Mouse (Mus musculus) adrenal gland, postnatal 25 days (tissue): ENCODE data around the gene Elovl3. TPM values are rescaled to one million over a fixed set of nuclear protein-coding genes. Genes with fewer than 3 reads are reported as not detected.
"Not testable (repeated sequence)": the region's sequence is repeated elsewhere in the genome, so short reads cannot be mapped to it uniquely, and the experiment has no call there.

Experiments used
- DNase-seq: peaks from one replicate; pipeline ENCODE4 v3.0.0; 2021; ENCODE audit warnings: mixed read lengths
- total RNA-seq: library from RNA; stranded (reverse); gene quantifications from 2 replicates; pipeline ENCODE4 v1.2.3, GENCODE M21; 2021

The Elovl3 gene
- total RNA-seq, 1 experiment from 2014 or later = 4.7 TPM

DNA sequence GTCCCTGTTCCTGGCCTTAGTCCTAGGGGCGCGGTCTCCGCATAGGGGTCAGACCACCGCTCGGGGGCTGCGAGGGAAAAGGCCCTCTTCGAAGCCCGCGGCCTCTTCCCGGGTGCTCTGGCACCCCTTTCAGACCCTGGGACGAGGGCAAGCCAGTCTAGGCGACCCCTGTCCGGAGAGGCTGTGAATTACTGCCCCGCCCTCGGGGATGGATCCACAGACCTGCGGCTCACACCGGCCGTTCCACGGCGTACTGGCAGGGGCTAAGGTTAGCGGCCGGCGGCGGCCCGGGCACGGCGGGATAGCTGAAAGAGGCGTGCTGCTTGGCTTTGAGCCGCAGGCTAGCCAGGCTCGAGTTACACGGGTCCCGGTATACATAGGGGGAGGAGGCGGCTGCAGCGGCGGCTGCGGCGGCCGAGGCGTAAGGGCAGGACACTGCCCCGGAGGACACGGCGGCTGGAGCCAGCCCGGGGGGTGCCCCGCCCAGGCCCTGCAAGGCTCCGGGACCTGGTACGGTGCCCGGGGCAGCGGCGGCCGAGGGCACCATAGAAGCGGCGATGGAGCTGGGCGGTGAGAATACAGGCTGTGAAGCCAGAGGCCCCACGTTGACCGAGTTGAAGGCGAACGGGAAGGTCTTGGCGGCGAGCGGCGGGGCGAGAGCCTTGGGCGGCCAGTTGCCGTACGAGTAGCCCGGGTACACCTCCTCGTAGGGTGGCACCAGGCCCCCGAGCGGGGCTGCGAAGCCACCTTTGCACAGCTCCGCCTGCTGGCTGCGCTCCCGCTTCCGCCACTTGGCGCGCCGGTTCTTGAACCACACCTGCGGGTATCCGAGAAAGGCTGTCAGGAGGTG, 4.3 kb downstream of the Elovl3 start:
- DNase-seq = peak; percentile 54

DNA sequence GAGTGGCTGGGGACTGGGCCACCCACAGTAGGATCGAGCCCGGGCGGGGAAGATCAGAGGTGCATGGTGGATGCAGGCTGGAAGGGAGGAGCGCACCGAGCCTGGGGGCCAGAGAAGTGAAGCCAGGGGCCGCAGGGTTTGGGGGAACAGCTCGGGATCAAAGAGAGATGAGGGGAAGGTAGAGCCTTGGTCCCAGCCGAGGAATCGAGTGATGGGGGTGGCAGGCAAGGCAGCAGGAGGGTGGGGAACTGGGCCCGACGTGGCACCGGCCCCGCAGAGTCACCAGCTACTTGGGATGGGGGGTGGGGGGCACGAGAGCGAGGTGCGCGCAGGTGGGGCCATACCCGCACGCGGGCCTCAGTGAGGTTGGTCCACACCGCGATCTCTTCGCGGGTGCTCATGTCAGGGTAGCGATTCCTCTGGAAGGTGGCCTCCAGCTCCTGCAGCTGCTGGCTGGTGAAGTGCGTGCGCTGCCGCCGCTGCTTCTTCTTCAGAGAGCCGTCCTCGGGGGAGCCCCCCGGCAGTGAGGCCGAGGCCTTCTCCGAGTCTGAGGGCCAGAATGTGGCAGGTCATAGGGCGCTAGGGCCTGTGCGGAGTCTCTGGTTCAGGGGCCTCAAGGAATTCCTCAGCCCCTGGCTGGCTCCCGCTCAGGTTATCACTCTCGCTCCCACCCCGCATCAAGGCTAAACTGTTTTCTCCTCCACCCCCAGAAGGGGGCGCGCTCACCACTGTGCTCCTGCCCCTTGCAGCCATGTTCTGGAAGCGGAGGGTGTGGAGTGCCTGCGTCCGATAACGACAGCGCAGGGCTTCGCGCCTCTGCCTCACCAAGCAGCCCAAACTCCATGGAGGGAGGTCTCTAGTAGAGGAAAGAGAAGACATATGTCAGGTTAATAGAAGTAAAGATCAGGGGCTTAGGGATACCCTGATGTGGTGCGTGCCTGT, 5.2 kb downstream of the Elovl3 start:
- peak; percentile 79 for DNase-seq

DNA sequence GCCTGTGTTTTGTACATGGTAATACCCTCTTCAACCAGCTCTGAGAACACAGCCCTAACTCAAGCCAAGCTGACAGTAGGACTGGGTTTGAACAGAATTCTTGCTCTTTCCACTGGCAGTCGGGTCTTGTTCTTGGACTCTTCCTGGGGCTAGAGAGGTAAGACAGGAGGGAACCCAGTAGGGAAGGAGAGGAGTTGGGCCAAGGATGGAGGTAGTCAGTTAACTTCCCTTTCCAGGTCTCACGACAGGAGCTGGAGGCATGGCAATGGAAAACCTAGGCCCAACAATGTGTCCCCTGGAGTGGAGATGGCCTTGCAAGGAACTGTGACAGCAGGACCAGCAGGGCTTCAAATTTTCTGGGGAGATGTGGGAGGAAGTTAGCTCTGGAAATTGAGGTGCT, 8.6 kb downstream of the Elovl3 start:
- DNase-seq = no peak

- DNase-seq = no peak
Measured at GRCm38 (mm10) chr19:46141091-46141490, 9.4 kb downstream of the Elovl3 start.

DNA sequence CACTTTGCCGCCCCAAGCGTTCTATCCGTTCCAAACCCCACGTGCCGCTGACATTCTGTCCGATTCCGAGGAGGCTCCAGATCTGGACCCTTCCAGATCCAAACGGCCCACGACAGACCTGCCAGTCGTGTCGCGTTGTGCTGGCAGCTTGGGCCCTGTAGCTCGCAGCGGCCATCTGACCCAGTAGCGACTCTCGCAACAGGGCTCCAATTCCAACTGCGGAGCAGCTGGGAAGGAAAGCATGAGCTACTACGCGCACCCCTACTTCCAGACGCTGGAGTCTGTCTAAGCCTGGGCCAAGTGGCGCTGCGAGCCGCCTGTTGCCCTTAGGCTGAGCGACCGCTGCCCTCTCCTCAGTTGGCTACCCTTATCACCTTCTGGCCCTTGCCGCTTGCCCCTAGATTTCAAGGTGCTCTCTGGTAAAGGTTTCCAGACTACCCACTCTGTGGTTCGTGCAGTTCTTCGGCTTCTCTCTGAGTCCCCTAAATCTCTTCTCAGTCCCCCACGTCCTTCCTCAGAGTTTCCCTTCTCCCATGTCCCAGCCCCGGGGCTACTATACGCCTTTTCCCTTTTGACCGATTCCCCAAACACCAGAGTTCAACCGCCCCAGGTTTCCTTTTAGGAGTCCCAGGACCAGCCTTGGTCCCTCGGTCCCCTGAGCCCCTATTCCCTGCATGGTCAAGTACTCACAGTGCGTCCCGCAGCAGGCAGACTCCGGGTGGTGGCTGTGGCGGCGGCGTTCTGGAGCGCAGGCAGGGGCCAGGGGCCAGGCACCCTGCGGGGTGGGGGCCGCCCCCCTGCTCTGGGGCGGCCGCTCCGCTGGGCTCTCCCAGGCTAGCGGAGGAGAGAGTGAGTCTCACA, 16.0 kb downstream of the Elovl3 start, which contains the start of gene Pitx3:
Gene Pitx3, minus strand, starts transcription at position 816 of the 861 bp plus-strand sequence.
- peak; percentile 38 for DNase-seq

GRCm38 (mm10) chr19:46148372-46148760, 16.7 kb downstream of the Elovl3 start:
- DNase-seq = peak; percentile 86

DNA sequence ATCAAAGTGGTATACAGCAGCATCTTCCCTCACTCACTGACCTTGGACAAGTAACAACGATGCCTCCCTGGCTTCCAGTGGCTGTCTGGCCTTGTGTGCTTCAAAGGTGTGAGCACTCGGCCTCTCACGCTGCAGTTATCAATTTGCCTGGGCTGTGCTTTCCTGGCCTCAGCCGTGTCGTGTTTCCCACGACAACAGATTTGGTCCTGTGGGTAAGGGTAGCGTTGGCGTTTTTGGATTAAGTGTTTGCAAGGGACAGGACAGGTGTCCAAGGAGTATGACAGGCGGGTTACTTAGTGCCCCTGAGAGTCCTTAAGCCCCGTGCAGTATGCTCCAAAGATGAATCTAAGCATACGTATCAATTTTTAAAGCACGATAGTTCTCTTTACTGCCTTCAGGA, 17.4 kb downstream of the Elovl3 start:
- DNase-seq = no peak

DNA sequence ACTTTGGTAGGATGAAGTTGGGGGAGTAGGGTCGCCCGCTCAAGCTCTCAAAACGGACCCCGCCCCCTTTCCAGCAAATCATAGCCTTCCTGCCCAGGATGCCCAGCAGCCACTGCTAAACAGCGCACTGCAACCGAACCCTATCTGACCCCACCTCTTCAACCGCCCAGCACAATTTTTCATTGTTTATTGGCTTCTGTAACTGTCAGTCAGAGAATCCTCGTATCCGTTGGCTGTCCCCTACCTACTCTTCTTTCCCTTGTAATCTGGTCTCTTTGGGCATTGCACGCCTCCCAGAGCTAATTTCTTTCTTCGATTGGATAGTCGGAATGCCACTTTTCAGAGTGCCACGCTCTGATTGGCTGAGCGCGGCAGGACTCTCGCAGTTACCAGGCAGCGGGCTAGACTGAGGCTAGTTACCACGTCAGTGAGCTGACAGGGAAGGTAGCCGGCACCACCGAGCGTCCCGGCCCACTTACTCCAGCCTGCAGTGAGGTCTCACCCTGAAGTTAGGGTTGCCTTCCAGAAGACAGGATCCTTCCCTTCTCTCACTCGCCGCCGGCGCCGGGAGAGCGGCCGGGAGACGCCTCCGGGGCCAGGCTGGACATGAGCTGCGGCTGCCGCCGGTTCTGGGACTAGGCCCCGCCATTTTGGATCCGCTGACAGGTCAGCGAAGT, 20.6 kb downstream of the Elovl3 start, which contains the start of gene Gbf1:
Gene Gbf1, plus strand, starts transcription at position 383 of the 677 bp plus-strand sequence.
- DNase-seq = peak; percentile 87

DNA sequence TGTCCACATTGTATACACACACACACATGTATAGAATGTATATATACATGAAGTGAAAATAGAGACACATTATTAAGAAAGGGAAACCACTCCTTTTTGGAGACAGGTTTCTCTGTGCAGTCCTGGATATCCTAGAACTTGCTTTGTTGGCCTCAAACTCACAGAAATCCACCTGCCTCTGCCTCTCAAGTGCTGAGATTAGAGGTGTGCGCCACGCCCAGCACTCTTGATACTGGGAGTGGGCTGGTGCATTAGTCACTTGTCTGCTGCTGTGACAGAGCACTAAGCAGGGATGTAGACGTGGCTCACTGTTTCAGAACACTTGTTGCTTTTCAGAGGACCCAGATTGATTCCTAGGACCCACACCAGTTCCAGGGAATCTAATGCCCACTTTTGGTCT, 34.3 kb downstream of the Elovl3 start:
- no peak for DNase-seq

DNA sequence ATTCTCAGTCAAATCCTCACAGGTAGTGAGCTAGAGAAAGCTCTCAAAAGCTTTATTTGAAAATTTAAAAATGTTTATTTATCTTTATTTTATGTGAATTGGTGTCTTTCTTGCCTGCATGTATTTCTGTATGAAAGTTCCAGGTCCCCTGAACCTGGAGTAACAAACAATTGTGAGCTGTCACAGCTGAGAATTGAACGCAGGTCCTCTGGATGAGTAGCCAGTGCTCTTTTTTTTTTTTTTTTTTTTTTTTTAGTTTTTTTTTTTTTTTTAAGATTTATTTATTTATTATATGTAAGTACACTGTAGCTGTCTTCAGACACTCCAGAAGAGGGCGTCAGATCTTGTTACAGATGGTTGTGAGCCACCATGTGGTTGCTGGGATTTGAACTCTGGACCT, 35.5 kb downstream of the Elovl3 start:
- DNase-seq = not testable (repeated sequence)

- no peak for DNase-seq
Measured at GRCm38 (mm10) chr19:46169396-46169795, 37.7 kb downstream of the Elovl3 start.

GRCm38 (mm10) chr19:46169913-46170312, 38.2 kb downstream of the Elovl3 start:
- DNase-seq = no peak

DNA sequence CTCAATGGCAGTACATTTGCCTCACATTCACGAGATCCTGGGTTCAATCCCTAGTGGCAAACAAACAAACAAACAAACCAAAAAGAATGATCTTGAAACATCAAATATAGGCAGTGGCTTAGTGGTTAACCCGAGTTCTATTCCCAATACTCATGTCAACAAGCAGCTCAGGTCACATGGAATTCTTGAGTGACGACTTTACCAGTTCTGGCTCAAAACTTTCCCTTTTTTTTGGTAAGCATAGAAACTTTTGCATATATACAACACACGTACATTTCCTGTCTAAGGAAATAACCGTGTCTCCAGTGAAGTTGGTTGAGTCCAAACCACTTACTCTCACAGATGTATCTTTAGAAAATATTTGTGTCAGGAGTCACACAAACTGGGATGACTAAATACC, 40.8 kb downstream of the Elovl3 start:
- DNase-seq = no peak

- DNase-seq = no peak
Measured at GRCm38 (mm10) chr19:46175173-46175572, 43.5 kb downstream of the Elovl3 start.

- DNase-seq = no peak
Measured at GRCm38 (mm10) chr19:46177046-46177445, 45.3 kb downstream of the Elovl3 start.

DNA sequence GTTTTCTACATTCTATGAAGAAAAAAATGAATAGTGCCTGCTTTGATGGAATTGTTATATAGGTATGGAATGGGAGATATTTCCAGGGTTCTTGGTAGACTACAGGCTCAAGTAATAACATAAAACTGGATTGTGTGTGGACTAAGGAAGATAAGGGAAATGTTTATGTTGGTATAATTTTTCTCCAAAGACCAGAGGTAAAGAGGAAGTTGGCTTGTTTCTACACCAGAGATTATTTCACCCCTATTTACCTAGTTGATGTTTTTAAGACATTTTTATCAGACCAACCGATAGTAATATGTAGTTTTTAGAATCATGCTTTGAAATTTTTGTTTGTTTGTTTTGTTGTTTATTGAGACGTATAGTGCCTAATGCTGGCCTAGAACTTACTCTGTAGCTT, 48.6 kb downstream of the Elovl3 start:
- DNase-seq = no peak

DNA sequence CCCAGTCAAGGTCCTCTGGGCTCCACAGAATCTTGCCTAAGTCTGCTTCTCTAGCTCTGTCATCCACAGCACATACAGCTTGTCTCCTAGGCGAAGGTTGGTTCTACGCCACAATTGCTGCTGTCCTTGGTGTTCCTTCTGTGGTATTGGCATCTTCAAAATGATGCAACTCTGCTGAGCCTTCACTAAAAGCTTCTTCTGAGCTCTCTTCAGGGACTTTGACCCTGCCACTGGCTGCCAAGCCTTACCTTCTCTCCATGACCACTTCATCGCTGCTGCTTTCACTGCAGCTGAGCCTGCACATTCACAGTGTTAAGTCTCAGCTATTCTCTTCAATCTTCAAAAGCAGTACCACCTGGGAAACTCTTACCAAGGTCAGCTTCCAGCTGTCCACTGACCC, 50.5 kb downstream of the Elovl3 start:
- no peak for DNase-seq
